Mouse (Mus musculus) ovary, postnatal 14 days (tissue): ENCODE measurements at regions not wholly inside any gene's neighbourhood (a gene's known extent, or its start where the extent isn't known, plus 50 kb on each side); places are given as distances from the start of the nearest gene placed in this dataset.
"Not testable (repeated sequence)": the region's sequence is repeated elsewhere in the genome, so short reads cannot be mapped to it uniquely, and the experiment has no call there.

Experiments used
- DNase-seq: peaks from one replicate; pipeline ENCODE4 v3.0.0; 2022; ENCODE audit warnings: low spot score

GRCm38 (mm10) chr5:17208554-17209283 is 164.3 kb upstream of the Speer4f2 start:
- no peak for DNase-seq

DNA sequence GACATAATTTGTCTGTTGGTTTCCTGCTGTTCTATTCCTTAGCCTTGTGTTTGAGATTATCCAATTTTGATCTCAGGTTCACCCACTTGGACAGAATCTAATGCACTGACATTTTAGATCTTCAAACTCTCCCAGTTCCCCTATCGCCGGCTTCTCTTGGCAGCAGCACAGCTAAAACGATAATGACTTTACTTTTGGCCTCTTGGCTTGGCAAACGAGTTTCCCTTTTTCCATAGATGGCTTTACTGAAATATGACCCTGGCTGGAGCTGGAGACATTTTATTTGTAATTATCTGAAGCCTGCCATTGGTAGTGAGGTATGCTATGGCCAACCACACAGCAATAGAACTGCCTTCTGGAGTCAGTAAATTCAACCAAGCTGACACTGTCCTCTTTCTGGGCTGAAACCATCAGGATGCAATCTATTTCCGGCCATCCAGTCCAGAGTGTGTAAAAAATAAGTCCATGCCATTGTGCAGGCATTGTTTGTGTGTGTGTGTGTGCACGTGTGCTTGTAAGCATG is 162.2 kb upstream of the Speer4f2 start:
- DNase-seq, result no peak

DNA sequence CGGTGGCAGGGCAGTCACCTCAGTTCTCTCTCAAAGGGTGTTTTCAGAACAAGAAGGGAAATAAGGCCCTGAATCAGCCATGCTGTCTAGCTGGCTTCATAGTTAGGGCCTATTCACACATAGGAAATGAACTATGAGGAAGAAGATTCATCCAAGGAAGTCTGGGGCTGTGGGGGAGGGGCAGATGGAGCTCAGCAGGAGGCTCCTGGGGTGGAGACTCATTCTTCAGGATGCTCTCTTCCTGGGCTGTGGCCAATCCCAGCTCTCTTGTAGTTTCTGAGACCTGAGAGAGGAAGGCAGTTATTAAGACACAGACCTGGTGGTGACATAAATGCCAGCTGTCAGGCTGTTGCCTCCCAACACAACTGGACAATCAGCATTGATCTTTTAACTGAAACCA is 149.4 kb upstream of the Speer4f2 start:
- not testable (repeated sequence) for DNase-seq

DNA sequence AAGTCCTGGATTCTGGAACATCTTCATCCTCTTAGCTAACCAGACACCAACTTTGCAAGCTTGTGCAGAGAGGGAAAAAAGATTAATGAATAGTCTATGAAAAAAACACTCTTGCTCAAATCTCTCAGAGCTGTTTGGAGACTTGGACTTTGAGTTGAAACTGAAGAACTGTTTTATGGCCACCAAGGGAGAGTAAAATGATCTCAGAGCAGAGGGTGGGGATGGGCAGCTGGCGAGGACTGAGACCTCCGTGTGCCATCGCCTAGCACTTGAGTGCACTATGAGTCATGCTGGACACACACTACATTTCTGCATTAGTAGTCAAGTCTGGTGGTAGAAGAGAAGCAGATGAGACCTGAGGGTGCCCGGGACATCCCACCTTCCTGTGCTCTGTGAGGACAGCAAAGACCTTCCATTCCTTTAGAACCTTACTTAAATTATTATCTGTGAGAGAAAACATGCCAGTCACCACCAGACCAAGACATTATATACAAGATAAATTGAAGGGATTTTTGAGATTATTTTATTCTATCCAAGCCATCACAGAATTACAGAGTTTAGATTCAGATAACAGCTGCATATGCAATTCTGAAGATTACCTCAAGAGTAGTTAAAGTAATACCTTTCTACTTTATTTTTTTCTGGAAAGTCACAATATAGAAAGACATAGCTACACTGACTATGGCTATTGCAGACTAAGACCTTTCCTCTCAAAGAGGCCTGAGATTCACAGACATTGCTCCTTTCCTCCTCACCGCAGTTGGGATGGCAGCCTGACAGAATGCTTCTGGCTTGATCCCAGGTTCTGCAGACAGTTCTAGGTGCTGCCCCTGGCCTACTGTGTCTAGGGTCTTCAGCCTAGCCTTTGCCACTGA is 125.0 kb upstream of the Speer4f2 start:
- DNase-seq, result no peak

- DNase-seq, result no peak
Measured at GRCm38 (mm10) chr5:17260541-17261325, 112.2 kb upstream of the Speer4f2 start.

- no peak for DNase-seq
Measured at GRCm38 (mm10) chr5:17262126-17262525, 110.9 kb upstream of the Speer4f2 start.

DNA sequence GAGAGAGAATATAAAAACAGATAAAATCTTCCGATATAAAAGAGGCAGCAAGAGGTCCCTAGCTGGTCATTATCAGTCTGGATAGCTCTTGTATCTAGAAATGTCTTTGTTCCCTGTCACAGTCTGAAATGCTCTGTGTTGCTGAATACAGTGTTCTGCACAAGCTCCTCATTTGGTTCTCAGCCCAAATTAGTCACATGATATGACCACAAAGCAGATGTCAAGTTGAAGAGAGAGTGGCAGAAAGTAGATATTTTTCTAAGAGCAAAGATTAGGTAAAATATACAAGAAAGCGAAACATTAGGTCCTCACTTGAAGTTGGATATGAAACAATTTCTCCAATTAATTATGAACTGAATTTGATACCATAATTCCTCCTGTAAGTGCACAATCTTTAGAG is 101.8 kb upstream of the Speer4f2 start:
- DNase-seq, result no peak

- DNase-seq, result no peak
Measured at GRCm38 (mm10) chr5:17271722-17272479, 101.1 kb upstream of the Speer4f2 start.

- DNase-seq, result no peak
Measured at GRCm38 (mm10) chr5:17275346-17275745, 97.6 kb upstream of the Speer4f2 start.

GRCm38 (mm10) chr5:17276782-17277578 is 96.0 kb upstream of the Speer4f2 start:
- DNase-seq, result no peak

GRCm38 (mm10) chr5:17280203-17280602 is 92.8 kb upstream of the Speer4f2 start:
- DNase-seq, result no peak

GRCm38 (mm10) chr5:17280951-17281350 is 92.0 kb upstream of the Speer4f2 start:
- no peak for DNase-seq

DNA sequence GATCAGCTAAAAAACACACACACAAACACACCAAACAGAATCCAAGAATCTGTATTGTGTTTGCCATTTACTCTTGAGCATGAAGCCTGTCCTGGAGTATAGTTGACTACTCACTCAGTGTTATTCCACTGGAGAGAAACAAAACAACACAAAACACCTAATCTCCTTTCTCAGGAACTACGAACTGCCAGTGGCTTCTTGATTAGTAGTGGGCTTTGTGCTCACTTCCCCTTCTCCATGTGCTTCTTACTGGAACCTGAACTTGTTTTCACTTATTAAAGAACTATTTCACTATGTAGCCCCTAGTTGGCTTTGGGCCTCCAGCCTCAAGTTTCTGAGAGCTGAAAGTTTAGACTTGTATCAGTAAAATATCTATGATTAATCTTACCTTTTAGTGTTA is 84.0 kb upstream of the Speer4f2 start:
- DNase-seq, result no peak

- DNase-seq, result no peak
Measured at GRCm38 (mm10) chr5:17292559-17292958, 80.4 kb upstream of the Speer4f2 start.

DNA sequence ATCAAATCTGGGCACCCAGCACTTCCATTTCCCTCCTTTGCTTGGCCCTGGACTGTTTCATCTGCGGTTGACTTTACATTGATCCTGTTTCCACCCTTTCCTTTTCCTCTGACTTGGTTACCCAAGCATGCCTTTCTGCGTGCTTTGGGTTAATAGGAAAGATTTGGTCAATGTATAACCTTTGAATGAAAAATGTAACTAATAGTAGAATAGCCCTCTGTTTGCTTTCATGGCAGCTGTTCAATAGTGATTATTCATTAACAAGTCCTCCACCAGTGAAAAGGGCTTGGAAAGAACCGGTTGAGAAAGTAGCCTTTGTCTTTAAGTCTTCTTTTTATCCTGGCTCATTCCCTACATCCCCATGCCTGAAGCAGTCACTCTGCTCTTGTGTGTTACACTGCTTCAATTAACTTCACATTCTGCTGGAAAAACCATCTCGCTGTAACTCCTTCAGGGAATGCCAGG is 76.4 kb upstream of the Speer4f2 start:
- DNase-seq, result no peak

DNA sequence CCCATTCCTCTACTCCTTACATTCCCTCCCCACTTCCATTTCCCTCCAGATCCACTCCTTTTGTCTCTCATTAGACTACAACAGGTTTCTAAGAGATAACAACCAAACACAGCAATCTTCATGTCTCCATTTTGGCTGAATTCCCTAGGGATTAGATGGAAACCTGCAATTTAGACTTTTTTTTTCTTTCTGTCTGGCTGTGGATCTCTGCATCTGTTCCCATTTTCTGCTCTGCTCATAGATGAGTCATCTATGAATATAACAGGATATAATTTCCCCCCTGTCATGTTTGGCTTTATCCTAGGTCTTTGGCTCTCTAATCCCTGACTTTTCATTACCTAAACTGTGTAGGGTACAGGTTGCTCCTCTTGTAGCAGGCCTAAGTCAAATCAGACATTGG is 73.1 kb upstream of the Speer4f2 start:
- DNase-seq, result no peak

GRCm38 (mm10) chr5:17321501-17321900 is 51.5 kb upstream of the Speer4f2 start:
- no peak for DNase-seq
